Mouse (Mus musculus) spleen, adult 12 weeks (tissue): ENCODE results near the gene Nfib.
"Not testable (repeated sequence)": the region's sequence is repeated elsewhere in the genome, so short reads cannot be mapped to it uniquely, and the experiment has no call there.

ENCODE experiments used
- DNase-seq: peaks from one replicate; pipeline ENCODE4 v3.0.0; 2022; ENCODE audit warnings: low spot score

The Nfib gene

GRCm38 (mm10) chr4:82298606-82299005, 406.9 kb downstream of the Nfib start:
- no peak for DNase-seq

GRCm38 (mm10) chr4:82297562-82297961, 408.0 kb downstream of the Nfib start:
- no peak for DNase-seq

GRCm38 (mm10) chr4:82294066-82294465, 411.5 kb downstream of the Nfib start:
- no peak for DNase-seq

GRCm38 (mm10) chr4:82291174-82291847, 414.2 kb downstream of the Nfib start:
- no peak for DNase-seq

- DNase-seq, result no peak
Measured at GRCm38 (mm10) chr4:82290623-82291022, 414.9 kb downstream of the Nfib start.

- DNase-seq, result no peak
Measured at GRCm38 (mm10) chr4:82289596-82289995, 416.0 kb downstream of the Nfib start.

GRCm38 (mm10) chr4:82288138-82288537, 417.4 kb downstream of the Nfib start:
- no peak for DNase-seq

- DNase-seq, result no peak
Measured at GRCm38 (mm10) chr4:82287454-82287853, 418.1 kb downstream of the Nfib start.

- DNase-seq, result no peak
Measured at GRCm38 (mm10) chr4:82286931-82287330, 418.6 kb downstream of the Nfib start.

GRCm38 (mm10) chr4:82283536-82283935, 422.0 kb downstream of the Nfib start:
- DNase-seq, result no peak

- DNase-seq, result no peak
Measured at GRCm38 (mm10) chr4:82275996-82276395, 429.6 kb downstream of the Nfib start.

GRCm38 (mm10) chr4:82273049-82273754, 432.3 kb downstream of the Nfib start:
- DNase-seq, result no peak

GRCm38 (mm10) chr4:82272099-82272498, 433.5 kb downstream of the Nfib start:
- DNase-seq, result no peak

- no peak for DNase-seq
Measured at GRCm38 (mm10) chr4:82271547-82271946, 434.0 kb downstream of the Nfib start.

GRCm38 (mm10) chr4:82267832-82268778, 437.4 kb downstream of the Nfib start:
- DNase-seq, result no peak

GRCm38 (mm10) chr4:82266066-82266619, 439.4 kb downstream of the Nfib start:
- no peak for DNase-seq

GRCm38 (mm10) chr4:82258545-82258944, 447.0 kb downstream of the Nfib start:
- not testable (repeated sequence) for DNase-seq

- DNase-seq, result no peak
Measured at GRCm38 (mm10) chr4:82252054-82252453, 453.5 kb downstream of the Nfib start.

- DNase-seq, result no peak
Measured at GRCm38 (mm10) chr4:82250355-82250659, 455.2 kb downstream of the Nfib start.

- no peak for DNase-seq
Measured at GRCm38 (mm10) chr4:82249518-82250354, 455.8 kb downstream of the Nfib start.

GRCm38 (mm10) chr4:82248961-82249360, 456.6 kb downstream of the Nfib start:
- DNase-seq, result no peak
